Mouse (Mus musculus): ENCODE measurements around the gene Hoxb7.

Hoxb7 gene

DNA sequence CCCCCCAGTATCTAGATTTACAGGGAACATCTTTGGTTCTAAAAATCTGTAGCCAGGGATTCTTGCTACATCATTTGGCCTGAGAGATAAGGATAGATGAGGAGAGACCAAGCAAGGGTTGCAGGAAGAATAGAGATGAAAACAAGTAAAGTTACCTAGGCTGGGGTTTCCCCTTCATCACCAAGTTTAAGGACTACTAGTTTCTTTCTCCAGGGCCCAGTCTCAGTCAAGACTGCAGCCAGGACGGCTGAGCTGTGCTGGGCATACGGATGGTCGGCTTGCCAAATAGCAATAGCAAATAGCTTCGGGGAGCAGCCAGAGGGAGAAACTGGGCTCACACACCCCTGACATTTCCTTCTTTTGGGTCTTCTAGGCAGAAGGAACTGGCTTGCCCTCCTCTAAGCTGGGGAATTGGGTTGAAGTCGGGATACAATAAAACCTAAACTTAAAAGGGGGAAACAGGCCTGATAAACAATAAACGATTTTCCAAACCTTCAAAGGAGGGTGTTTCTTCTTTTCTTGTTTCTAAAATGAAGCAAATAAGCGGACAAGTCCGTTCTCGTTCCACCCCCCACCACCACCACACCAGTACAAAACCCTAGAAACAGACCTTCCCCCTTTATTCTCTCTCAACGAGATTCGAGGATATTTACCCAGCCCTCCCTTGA is 11.7 kb downstream of the Hoxb7 start:
- no peak for ATAC-seq (ENCODE audit: insufficient number of reproducible peaks, low FRiP score, low TSS enrichment)

DNA sequence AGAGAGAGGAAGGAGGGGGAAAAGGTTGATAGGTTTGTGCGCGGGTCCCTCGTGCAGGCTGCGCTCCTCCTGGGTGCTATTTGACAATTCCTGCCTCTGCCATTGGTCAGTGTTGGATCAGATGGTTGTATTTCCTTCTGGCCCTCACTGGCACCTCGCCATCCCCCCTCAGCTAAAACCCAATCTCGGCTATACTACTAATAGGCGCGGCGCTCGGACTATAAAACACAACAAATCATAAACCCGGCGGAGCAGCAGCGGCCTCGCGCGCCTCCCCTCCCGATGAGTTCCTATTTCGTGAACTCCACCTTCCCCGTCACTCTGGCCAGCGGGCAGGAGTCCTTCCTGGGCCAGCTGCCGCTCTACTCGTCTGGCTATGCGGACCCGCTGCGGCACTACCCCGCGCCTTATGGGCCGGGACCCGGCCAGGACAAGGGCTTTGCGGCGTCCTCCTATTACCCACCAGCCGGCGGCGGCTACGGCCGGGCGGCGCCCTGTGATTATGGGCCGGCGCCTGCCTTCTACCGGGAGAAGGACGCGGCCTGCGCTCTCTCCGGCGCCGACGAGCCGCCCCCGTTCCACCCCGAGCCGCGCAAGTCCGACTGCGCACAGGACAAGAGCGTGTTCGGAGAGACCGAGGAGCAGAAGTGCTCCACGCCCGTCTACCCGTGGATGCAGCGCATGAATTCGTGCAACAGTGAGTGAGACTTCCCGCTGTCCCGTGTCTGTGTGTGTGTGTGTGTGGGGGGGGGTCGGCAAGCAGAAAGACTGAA is 12.7 kb downstream of the Hoxb7 start:
- ATAC-seq (ENCODE audit: insufficient number of reproducible peaks, low FRiP score, low TSS enrichment), result no peak

DNA sequence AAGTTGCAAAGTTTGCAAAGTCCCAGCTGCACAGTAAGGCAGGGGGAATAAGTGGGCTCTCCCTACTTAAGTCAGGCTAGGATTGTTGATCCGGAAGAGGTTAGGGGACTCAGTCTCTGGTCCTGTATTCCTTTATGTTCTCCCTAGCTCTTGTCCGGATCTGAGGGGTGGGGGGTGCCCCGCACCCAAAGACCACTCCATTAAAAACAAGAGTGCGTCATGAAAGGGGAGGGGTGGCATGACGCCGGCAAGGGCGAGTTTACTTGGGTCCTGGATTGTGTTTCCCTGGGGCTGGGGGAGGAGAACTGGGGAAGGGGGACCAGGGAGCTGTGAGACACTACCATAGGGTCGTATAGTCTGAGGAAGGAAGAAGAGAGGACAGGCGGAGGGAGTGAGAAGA is 13.4 kb downstream of the Hoxb7 start:
- no peak for ATAC-seq (ENCODE audit: insufficient number of reproducible peaks, low FRiP score, low TSS enrichment)

DNA sequence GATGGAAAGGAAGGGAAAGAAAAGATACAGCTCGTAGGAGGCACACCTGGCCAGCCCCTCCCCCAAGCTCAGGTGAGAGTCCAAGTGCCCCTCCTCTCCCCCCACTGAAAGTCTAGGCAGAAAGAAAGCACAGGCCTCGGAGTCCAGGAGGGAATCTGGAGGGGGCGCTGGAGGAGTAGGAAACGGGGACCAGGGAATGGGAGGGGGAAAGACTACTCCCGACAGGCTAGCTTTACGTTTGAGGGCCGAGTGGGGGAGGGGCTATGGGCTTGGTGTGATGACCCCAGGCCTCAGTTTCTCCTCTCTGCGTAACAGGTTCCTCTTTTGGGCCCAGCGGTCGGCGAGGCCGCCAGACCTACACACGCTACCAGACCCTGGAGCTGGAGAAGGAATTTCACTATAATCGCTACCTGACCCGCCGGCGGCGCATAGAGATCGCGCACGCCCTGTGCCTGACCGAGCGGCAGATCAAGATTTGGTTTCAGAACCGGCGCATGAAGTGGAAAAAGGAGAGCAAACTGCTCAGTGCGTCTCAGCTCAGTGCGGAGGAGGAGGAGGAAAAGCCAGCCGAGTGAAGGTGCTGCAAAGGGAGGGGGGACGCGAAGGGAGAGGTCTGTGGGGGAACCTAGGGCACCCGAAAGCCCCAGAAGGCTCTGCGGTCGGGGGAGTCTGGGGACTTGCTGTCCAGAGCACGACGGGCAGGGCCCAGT is 14.1 kb downstream of the Hoxb7 start:
- no peak for ATAC-seq (ENCODE audit: insufficient number of reproducible peaks, low FRiP score, low TSS enrichment)

DNA sequence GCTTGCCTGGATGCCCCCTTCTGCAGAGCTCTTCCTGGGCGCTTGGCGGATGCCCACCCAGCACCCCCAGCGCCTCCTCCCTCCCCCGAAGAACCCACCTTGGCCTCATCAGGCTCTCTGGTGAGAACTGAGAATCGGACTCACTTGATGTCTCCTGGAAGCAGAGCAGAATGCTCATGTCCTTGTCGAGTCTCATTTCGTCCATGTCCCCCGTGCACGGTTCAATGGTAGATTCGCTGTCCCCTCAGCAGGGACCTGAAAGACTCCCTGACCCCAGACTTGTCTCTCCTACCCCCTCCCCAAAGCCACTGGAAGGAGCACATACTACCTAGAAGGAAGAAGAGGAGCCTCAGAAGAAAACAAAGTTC is 14.6 kb downstream of the Hoxb7 start:
- ATAC-seq (ENCODE audit: insufficient number of reproducible peaks, low FRiP score, low TSS enrichment), result no peak

DNA sequence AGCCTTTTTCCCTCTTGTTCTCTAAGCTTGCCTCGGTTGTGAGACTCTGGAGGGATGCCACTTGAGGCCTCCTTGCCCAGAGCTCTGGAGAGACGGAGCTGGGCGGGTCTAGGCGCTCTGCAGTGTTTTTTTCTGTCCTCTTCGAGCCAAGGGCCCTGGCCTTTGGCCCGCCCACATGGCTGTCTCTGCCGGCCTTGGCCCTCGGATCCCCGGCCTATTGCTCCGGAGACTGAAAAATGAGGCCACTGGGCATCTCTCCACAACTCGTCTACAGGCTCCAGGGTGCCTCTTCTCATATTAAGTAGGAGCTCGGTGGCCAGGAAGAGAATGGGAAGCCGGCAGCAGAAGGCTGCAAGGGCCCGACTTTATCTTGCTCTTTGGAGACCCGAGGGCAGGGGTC is 15.4 kb downstream of the Hoxb7 start:
- no peak for ATAC-seq (ENCODE audit: insufficient number of reproducible peaks, low FRiP score, low TSS enrichment)

DNA sequence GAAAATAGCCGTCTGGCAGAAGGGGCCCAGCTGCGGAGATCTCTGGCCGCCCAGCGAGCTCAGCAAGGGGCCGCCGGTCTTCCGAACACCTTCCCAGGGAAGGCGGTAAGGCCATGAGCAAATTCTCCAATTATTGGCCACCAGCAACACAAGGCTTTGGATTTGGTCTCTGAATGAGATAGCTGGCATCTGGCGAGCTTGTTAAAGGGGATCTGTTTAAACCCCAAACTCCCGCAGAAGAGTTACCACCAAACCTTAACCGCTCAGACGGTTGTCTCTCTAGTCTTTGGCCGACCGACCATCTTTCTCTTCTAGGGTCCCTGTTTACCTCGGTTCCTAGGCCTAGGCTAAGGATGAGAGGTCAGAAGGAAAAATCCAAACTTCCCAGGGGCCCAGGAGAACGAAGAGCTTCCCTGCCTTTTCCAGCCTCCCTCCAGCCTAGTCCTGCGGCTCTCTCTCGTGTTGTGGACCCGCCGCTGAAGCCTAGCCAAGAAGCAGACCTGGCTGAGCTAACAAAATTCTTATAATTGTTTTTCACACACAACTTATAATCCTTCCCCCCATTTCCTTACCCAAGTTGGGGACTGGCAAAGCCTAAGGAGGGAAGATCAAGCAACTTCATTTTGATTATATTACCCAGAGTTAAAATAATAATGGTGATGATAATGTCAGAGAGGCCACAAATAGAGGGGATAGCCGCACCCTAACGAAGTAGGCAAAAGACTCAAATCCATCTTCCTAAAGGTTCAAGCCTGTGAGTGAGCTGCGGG is 16.1 kb downstream of the Hoxb7 start:
- ATAC-seq (ENCODE audit: insufficient number of reproducible peaks, low FRiP score, low TSS enrichment), result no peak

DNA sequence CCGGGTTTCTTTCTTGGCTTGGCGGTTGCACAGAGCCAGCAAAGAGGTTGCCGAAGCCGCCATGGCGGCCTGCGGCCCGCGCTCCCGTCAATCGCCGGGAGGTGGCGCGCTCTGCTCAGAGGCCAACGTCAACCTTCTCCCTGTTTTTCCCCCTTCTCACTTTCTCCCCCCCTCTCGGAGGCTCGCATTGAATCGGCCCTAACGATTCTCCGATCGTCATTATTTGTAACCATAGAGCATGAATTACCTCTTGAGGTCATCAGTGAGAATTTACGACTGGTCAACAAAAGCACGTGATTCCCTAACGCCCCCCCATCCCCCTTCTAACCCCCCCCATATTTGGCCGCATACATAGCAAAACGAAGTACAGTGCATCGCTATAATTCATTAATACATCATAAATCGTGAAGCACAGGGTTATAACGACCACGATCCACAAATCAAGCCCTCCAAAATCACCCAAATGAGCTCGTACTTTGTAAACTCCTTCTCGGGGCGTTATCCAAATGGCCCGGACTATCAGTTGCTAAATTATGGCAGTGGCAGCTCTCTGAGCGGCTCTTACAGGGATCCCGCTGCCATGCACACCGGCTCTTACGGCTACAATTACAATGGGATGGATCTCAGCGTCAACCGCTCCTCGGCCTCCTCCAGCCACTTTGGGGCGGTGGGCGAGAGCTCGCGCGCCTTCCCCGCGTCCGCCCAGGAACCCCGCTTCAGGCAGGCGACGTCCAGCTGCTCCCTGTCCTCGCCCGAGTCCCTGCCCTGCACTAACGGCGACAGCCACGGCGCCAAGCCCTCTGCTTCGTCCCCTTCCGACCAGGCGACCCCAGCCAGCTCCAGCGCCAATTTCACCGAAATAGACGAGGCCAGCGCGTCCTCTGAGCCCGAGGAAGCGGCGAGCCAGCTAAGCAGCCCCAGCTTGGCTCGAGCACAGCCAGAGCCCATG is 17.0 kb downstream of the Hoxb7 start, which contains the start of gene Hoxb5:
Gene Hoxb5, plus strand, starts transcription at position 186 of the 949 bp plus-strand sequence.
- no peak for ATAC-seq (ENCODE audit: insufficient number of reproducible peaks, low FRiP score, low TSS enrichment)

DNA sequence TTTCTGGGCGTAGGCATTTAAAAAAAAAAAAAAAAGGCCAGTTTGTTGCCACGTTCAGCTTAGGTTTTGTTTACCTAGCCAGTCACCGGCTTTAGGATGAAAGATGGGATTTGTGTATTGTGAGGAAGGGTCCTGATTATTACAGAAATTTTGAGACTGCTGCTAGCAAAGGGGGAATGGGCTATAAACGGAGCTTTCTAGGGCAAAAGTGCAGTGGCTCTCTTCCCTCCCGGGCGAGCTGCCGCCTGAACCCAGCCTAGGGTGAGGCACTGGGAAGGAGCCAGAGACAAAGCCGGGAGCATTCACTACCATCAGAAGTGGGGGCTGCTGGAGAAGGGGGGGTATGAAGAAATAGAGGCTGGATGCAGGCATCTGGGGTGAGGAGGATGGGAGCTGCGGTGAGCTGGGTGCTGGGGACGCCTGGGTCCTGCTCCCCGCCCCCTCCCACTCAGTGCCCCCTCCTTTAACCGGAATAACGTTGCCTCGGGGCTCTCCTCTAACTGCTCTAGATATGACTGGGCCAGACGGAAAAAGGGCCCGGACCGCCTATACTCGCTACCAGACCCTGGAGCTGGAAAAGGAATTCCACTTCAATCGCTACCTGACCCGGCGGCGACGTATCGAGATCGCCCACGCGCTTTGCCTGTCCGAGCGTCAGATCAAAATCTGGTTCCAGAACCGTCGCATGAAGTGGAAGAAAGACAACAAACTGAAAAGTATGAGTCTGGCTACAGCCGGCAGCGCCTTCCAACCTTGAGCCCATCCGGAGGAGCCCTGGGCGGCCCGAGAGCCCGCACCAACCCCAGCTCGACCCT is 18.2 kb downstream of the Hoxb7 start:
- ATAC-seq (ENCODE audit: insufficient number of reproducible peaks, low FRiP score, low TSS enrichment), result no peak

DNA sequence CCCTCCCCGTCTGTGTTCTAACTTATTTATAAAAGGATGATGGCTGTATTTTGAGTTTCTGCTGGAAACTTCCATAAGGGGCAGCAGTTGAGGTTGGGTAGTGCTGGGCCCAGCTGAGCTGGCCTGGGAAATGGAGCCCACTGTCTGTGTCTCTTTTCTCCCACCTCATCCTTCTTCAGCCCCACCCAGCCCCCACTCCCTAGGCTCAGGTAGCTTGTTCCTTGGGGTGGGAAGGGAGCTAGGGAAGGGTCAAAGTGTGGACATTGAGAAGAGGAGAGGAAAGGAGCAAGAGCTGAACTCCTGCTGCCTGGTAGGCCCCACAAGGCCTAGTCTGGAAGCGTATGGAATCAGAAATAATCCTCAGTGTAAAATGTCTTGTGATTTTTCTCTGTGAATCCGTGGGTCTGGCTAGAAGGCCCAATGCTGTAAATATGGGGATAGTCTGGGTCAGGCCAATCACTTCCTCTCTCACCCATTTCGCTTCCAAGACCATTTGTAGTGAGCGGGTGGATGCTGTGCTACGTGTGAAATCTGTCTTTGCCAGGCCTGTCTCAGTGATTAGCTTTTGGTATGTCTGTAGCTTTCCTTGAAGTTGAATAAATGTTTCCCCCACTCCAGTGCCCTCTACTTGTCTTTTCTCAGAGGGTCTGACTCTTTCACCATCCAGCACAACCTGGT is 19.2 kb downstream of the Hoxb7 start:
- ATAC-seq (ENCODE audit: insufficient number of reproducible peaks, low FRiP score, low TSS enrichment), result no peak

DNA sequence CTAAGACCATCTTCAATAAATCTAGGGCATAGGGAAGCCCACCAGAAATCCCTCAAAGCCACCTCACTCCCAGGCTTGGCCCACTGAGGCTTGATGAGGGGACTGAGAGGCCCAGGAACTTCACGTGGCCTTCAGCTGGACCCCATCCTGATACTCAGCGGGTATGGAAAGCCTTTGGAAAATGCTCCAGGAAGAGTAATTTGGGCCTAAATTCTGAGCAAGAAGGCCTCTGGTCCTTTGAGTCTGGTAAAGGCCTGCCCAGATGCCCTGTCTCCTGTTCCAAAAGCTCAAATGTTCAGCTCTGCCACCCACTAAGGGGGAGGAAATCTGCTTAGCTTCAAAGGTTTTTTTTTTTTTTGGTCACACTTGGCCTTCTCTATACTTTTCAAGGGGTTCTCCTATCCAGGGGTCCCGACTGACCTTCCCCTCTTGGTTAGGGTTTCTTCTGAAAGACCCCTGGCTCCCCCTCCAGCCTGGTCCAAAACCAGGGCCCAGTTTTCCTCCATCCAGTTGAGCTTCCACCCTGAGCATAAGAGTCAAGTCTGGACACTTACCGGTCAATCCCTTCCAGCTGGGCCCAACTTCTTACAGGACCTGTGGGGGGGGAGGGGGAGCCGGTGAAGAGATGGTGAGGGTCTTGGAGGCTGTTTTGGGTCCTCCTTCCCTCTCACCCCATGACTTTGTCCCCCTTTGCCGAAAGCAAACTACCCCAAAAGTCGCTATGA is 19.9 kb downstream of the Hoxb7 start:
- no peak for ATAC-seq (ENCODE audit: insufficient number of reproducible peaks, low FRiP score, low TSS enrichment)

DNA sequence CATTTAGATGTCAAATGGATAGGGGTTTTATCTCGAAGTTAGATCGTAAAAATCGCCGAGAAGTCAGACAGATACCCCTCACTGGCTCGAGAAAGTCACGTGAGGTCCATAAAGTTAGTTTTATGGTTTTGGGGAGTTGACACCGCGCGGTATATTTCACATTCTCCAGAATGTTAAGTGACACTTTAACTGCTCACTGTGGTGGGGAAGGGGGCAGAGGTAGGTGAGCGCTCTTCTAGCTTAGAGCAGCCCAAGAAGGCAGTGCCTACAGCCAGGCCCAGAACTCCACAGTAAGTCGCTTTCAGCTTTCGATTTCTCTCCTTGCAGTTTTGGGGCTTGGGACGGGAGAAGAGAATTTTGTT is 20.5 kb downstream of the Hoxb7 start:
- ATAC-seq (ENCODE audit: insufficient number of reproducible peaks, low FRiP score, low TSS enrichment), result no peak

DNA sequence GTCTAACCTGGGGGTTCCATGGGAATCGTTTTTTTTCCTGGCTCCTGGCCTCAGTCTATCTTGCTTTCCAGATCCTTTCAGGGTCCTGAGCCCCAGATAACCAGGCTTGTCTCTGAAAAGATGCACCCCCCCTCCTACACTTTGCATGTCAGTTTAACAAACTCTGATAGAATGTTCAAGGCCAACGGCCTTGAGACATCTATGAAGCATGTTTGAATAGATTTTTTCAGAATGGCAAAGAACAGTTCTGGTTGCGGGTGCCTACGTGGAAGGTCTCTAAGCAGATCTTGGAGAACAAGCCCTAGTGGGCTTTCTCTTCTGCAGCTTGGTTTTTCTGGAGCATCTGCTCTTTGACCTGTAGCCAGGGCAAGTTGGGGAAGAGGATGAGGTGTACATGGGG is 22.3 kb downstream of the Hoxb7 start:
- ATAC-seq (ENCODE audit: insufficient number of reproducible peaks, low FRiP score, low TSS enrichment), result no peak

DNA sequence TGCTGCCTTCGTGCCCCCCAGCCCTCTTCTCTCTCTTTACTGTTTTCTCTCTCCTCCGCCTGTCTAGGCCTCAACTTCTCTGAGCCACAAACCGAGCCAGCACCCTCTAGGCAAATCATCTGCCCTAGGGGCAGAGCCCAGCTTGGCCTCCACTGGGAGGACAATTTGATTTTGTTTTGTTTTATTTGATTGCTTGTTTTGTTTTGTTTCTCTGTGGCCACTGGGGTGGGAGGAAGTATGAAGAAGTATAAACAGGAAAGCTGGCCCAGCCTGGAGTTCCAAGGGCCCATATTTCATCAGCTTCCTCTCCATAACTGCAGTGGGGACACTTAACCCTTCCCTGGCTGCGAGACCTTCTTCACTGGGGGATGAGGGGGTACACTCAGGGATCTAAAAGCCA is 22.9 kb downstream of the Hoxb7 start:
- no peak for ATAC-seq (ENCODE audit: insufficient number of reproducible peaks, low FRiP score, low TSS enrichment)

DNA sequence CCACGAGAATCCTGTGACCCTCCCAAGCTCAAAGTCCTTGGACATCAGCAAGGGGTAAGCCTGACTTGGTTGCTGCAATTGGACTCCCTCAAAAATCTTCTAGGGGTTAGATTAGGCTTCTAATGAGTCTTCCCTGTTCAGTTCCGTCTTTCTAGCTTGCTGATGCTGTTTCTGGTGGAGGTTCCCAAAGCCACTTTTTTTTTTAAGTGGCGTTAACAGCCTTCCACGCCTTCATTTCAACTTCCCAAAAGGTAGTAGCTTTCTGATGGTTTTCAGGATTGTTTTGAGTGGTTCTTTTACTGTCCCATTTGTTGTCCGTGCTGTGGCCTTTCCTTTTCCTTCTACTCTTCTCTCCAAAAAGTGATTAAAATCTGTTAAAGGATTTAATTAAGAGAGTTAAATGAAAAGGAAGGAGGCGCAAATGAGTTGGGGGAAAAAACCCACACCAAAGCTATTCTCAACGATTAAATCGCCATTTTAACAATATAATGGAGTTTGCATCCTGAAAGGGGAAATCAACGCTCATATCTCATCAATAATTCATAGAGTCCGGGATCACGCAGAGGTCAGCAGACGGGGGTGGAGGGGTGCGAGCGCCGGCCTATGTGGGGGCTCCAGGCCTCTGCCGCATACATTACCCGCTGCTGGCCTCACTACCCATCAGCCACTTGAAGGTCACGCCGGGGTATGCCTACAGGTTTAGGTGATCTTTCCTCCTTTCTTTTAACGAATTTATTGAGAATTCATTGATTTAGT is 23.9 kb downstream of the Hoxb7 start:
- ATAC-seq (ENCODE audit: insufficient number of reproducible peaks, low FRiP score, low TSS enrichment), result no peak

DNA sequence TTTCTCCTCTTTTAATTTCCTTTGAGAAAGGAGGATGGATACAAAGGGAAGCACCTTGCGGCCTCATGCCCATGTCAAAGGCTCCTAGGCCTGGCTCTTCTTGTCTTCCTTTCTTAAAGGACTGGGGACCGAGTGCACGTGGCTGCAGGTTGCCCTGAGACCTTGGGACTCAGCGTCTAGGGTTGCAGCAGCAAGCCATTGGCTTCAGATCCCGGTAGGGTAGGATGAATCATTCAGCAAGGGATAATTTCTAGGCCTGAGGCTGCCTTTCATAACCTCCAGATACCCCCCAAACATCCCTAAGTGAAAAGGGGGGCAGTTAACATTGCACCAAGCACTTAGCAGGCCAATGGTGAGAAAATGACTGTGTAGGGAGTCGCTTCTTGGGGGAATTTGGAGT is 24.7 kb downstream of the Hoxb7 start:
- no peak for ATAC-seq (ENCODE audit: insufficient number of reproducible peaks, low FRiP score, low TSS enrichment)

All from cerebellum, adult (tissue).